Mouse (Mus musculus) frontal cortex, adult 2 months (tissue): ENCODE measurements around the gene Cgas. TPM values are rescaled to one million over a fixed set of nuclear protein-coding genes. Genes with fewer than 3 reads are reported as not detected.

ENCODE experiments used
- DNase-seq, 2 experiments: peaks; one replicate each; pipeline ENCODE4 v3.0.0; 2022; ENCODE audit warnings: low spot score in 1 of 2; ENCODE audit errors: extremely low spot score in 1 of 2
- polyA plus RNA-seq: library from polyadenylated mRNA; depleted of rRNA; stranded (reverse); fragments of >200 nt; gene quantifications from 2 replicates; pipeline ENCODE4 v1.2.3, GENCODE M21; 2012; rRNA removed

The Cgas gene
- polyA plus RNA-seq, 1 experiment = 0.90 TPM

DNA sequence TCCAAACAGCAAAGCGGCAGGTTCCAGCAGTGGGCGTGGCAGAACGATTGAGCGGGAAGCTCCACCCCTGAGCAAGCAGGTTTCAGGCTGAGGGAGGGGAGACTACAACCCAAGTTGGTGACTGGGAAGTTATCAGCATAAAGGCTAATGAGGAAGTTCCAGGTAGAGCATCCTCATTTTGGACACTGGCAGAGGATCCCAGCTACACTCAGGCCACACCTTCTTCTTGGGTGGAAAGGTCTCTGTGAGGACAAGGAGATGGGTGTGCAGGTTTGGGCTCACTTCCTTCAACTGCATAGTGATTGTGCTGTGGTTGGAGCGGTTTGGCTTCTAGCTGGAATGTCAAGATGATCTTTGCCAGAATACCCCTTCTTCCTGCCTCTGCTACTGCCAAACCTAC, 53.1 kb downstream of the Cgas start:
- DNase-seq = no peak

GRCm38 (mm10) chr9:78386947-78387346, 56.1 kb downstream of the Cgas start:
- no peak for DNase-seq

DNA sequence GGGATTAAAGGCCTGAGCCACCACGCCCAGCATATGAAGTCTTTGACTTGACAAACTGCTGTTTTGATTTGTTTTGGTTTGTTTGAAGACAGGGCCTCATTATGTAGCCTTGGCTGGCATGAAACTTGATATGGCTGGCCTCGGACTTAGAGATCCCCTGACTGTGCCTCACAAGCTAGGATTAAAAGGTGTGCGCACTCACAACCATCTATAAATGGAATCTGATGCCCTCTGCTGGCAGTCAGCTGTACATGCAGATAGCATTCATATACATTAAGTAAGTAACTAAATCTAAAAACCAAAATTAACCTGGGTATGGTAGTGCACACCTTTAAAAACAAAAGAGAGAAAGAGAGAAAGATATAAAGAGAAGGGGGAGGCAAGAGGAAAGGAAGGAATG, 57.1 kb downstream of the Cgas start:
- no peak for DNase-seq

Other genes starting within 250 kb of the Cgas start
- gene Gsta1, start 212.6 kb downstream of the Cgas start, polyA plus RNA-seq = not detected in 2 replicates
- gene Gm3776, start 186.1 kb downstream of the Cgas start, polyA plus RNA-seq = not detected in 2 replicates
- not detected in 2 replicates for gene Gm10639, start 153.3 kb downstream of the Cgas start, polyA plus RNA-seq
- not detected in 2 replicates for gene Omt2a, start 128.4 kb downstream of the Cgas start, polyA plus RNA-seq
- gene Omt2b, start 115.6 kb downstream of the Cgas start, polyA plus RNA-seq = not detected in 2 replicates
- gene Gsta2, start 87.4 kb downstream of the Cgas start, polyA plus RNA-seq = 0.21 TPM in 1 of 2 replicates, not detected in the other
- gene Dppa5a, start 75.1 kb downstream of the Cgas start, polyA plus RNA-seq = 0.18 TPM in 1 of 2 replicates, not detected in the other
- gene Ooep, start 64.5 kb downstream of the Cgas start, polyA plus RNA-seq = 0.06 and 0.08 TPM in 2 replicates
- gene Ddx43, start 47.5 kb downstream of the Cgas start, polyA plus RNA-seq = 0.19 and 0.30 TPM in 2 replicates
- gene Mto1, start 5.0 kb upstream of the Cgas start, polyA plus RNA-seq = 27.5 and 33.9 TPM in 2 replicates
- gene Gm17324, start 5.5 kb upstream of the Cgas start, polyA plus RNA-seq = 0.68 and 0.80 TPM in 2 replicates
- 3,478 and 3,677 TPM in 2 replicates for gene Eef1a1, start 45.9 kb upstream of the Cgas start, polyA plus RNA-seq
- 14.7 and 17.1 TPM in 2 replicates for gene Slc17a5, start 144.8 kb upstream of the Cgas start, polyA plus RNA-seq
- 0.17 and 0.22 TPM in 2 replicates for gene Cd109, start 172.3 kb upstream of the Cgas start, polyA plus RNA-seq